Mouse (Mus musculus): Measurements from ENCODE around the gene Mark3.

DNA sequence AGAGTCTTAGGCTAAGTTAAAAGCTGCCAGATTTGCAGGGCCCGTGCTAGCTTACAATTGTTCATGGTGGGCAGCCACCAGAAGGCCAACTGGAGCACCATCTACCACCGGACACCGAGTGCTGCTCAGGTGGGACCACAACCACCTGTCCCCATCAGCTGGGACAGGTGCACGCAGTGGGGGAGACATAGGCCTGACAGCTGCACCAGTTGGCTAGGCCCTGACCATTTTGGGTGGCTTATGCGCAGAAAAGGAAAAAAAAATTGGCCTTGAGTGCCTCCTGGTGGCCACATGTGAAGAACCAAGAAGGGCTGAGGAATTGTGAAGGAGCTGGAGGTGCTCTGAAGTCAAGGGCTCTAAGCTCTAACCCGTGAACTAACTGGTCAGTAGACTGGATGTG lies 121.9 kb downstream of the Mark3 start:
- TF ChIP-seq CTCF (IDR thresholded peaks at IDR 0.05; ENCODE audit: low read depth, low read length) (peak; percentile 34; the same call in 1 of the 2 replicates), TAL1 (conservative IDR thresholded peaks at IDR 0.05; ENCODE audit: low read depth, low read length) (no peak), GATA1 (IDR thresholded peaks at IDR 0.05; ENCODE audit: borderline replicate concordance, low read length) (no peak)
